Mouse (Mus musculus) ES-E14 (cell line): ENCODE measurements at regions not wholly inside any gene's neighbourhood (a gene's known extent, or its start where the extent isn't known, plus 50 kb on each side); places are given as distances from the start of the nearest gene placed in this dataset.

Source experiments
- DNase-seq: peaks from one replicate; pipeline ENCODE4 v3.0.0-alpha.2; 2013; ENCODE audit warnings: low read depth, low spot score
- H3K27ac ChIP-seq: 2 replicates; pipeline ENCODE4 v1.5.1; 2012; ENCODE audit warnings: low read depth, mild to moderate bottlenecking, low read length, moderate library complexity, mixed read lengths; ENCODE audit not compliant: poor library complexity, insufficient read depth, severe bottlenecking
- H3K36me3 ChIP-seq: 2 replicates; pipeline ENCODE4 v1.6.1; 2012; ENCODE audit warnings: mild to moderate bottlenecking, low read length, moderate library complexity, mixed read lengths; ENCODE audit not compliant: control insufficient read depth, poor library complexity, insufficient read depth, severe bottlenecking
- H3K4me1 ChIP-seq, 2 experiments: fragments of 150-350 bp in 1 of 2; sonication (generic) in 1 of 2; 2 replicates each; pipeline ENCODE4 v1.6.1; 2012; ENCODE audit warnings: low read length in 2 of 2, mild to moderate bottlenecking in 1 of 2, mixed read lengths in 1 of 2; ENCODE audit not compliant: control insufficient read depth in 2 of 2, insufficient read depth in 2 of 2, poor library complexity in 1 of 2
- H3K4me3 ChIP-seq, 2 experiments: fragments of 150-350 bp in 1 of 2; sonication (generic) in 1 of 2; 2 replicates each; pipeline ENCODE4 v1.5.1; 2012; ENCODE audit warnings: low read length in 2 of 2, low read depth in 1 of 2, mild to moderate bottlenecking in 1 of 2, mixed read lengths in 1 of 2; ENCODE audit not compliant: insufficient read depth in 1 of 2, poor library complexity in 1 of 2, severe bottlenecking in 1 of 2
- H3K9ac ChIP-seq: 2 replicates; pipeline ENCODE4 v1.6.1; 2012; ENCODE audit warnings: low read depth, mild to moderate bottlenecking, low read length, mixed read lengths; ENCODE audit not compliant: poor library complexity, insufficient read depth, severe bottlenecking
- H3K9me3 ChIP-seq: fragments of 150-350 bp; sonication (generic); 2 replicates; pipeline ENCODE4 v1.6.1; 2012; ENCODE audit warnings: low read depth, mild to moderate bottlenecking, low read length; ENCODE audit not compliant: control insufficient read depth, insufficient read depth
- CHD2 ChIP-seq: IDR thresholded peaks from 2 replicates; pipeline ENCODE4 v1.6.1; 2014; ENCODE audit warnings: mild to moderate bottlenecking, low read depth, low read length, inconsistent platforms
- HCFC1 ChIP-seq: IDR thresholded peaks from 2 replicates; pipeline ENCODE4 v1.6.1; 2012; ENCODE audit warnings: low read length, inconsistent platforms, borderline replicate concordance; ENCODE audit not compliant: insufficient read depth
- MAFK ChIP-seq: IDR thresholded peaks from 2 replicates; pipeline ENCODE4 v1.6.1; 2014; ENCODE audit warnings: mild to moderate bottlenecking, low read depth, low read length, inconsistent platforms; ENCODE audit not compliant: insufficient read depth
- ZC3H11A ChIP-seq: IDR thresholded peaks from 2 replicates; pipeline ENCODE4 v1.6.1; 2012; ENCODE audit warnings: low read depth, mild to moderate bottlenecking, inconsistent platforms, low read length, borderline replicate concordance
- ZNF384 ChIP-seq: IDR thresholded peaks from 2 replicates; pipeline ENCODE4 v1.6.1; 2012; ENCODE audit warnings: low read depth, low read length, inconsistent platforms
- in situ Hi-C, 2 experiments: fragments of 600-800 bp; cut with MboI; formaldehyde crosslinking; loops; one replicate each; pipeline ENCODE4 v1.15.1; 2025; ENCODE audit warnings: low sequenced_read_pairs in 2 of 2, inconsistent platforms in 1 of 2; ENCODE audit not compliant: unreplicated experiment in 2 of 2

- Histone ChIP-seq H3K9me3 (no peaks in the 10 kb centered on the region), H3K4me3 (no peak overlapping the region), H3K4me1 (no peaks in the 10 kb centered on the region), H3K27ac (no peak overlapping the region), H3K9ac (no peak overlapping the region), H3K36me3 (no peaks in the 10 kb centered on the region)
- no peak for DNase-seq
- in situ Hi-C loops: no loop called here
- TF ChIP-seq ZNF384: no peak
- no peak for TF ChIP-seq CHD2
- no peak for TF ChIP-seq MAFK
- no peak for TF ChIP-seq HCFC1
- TF ChIP-seq ZC3H11A: no peak
Measured at GRCm38 (mm10) chr16:71622664-71623063, 685.4 kb upstream of the Robo1 start.

- H3K4me3 ChIP-seq: no peak overlapping the region
- no peak overlapping the region for H3K27ac ChIP-seq
- no peak for TF ChIP-seq HCFC1
- no peak for TF ChIP-seq ZC3H11A
- TF ChIP-seq CHD2: no peak
- TF ChIP-seq ZNF384: no peak
- TF ChIP-seq MAFK: no peak
- no peaks in the 10 kb centered on the region for H3K9me3 ChIP-seq
- H3K36me3 ChIP-seq: no peaks in the 10 kb centered on the region
- H3K9ac ChIP-seq: no peak overlapping the region
- in situ Hi-C loops: no loop called here
- DNase-seq: no peak
- H3K4me1 ChIP-seq: no peaks in the 10 kb centered on the region
Measured at GRCm38 (mm10) chr16:71640361-71640760, 667.7 kb upstream of the Robo1 start.

GRCm38 (mm10) chr16:71643223-71643622, 664.9 kb upstream of the Robo1 start:
- in situ Hi-C loops: no loop called here
- no peak overlapping the region for H3K9ac ChIP-seq
- no peak overlapping the region for H3K4me3 ChIP-seq
- H3K36me3 ChIP-seq: no peaks in the 10 kb centered on the region
- TF ChIP-seq MAFK (no peak), ZNF384 (no peak), HCFC1 (no peak), ZC3H11A (no peak), CHD2 (no peak)
- H3K4me1 ChIP-seq: no peaks in the 10 kb centered on the region
- H3K27ac ChIP-seq: no peak overlapping the region
- DNase-seq: no peak
- H3K9me3 ChIP-seq: no peaks in the 10 kb centered on the region

- DNase-seq: no peak
- in situ Hi-C loops: no loop called here
- no peaks in the 10 kb centered on the region for H3K4me1 ChIP-seq
- no peaks in the 10 kb centered on the region for H3K9me3 ChIP-seq
- H3K27ac ChIP-seq: no peak overlapping the region
- no peak overlapping the region for H3K9ac ChIP-seq
- no peak for TF ChIP-seq CHD2
- TF ChIP-seq ZC3H11A: no peak
- no peak for TF ChIP-seq HCFC1
- no peak for TF ChIP-seq ZNF384
- TF ChIP-seq MAFK: no peak
- H3K4me3 ChIP-seq: no peak overlapping the region
- no peaks in the 10 kb centered on the region for H3K36me3 ChIP-seq
Measured at GRCm38 (mm10) chr16:71678075-71678701, 629.9 kb upstream of the Robo1 start.

- Histone ChIP-seq H3K36me3 (no peaks in the 10 kb centered on the region), H3K27ac (no peak overlapping the region), H3K4me1 (no peaks in the 10 kb centered on the region), H3K9me3 (no peaks in the 10 kb centered on the region), H3K9ac (no peak overlapping the region), H3K4me3 (no peak overlapping the region)
- no peak for TF ChIP-seq MAFK
- no peak for TF ChIP-seq ZNF384
- TF ChIP-seq CHD2: no peak
- TF ChIP-seq ZC3H11A: no peak
- no peak for TF ChIP-seq HCFC1
- DNase-seq: no peak
- in situ Hi-C loops: no loop called here
Measured at GRCm38 (mm10) chr16:71693464-71693863, 614.6 kb upstream of the Robo1 start.
